10 mouse cellular contexts compared by ENCODE assay signal in genomic region chr1:34387346-34388327, GRCm38 (mm10). TPM values are rescaled to one million over a fixed set of nuclear protein-coding genes. Genes with fewer than 3 reads are reported as not detected.
A peak's percentile ranks its signal among the peaks of the same experiment; 100 is the strongest.
DNase-seq lines count a peak whose midpoint lies in the region; ATAC-seq and TF ChIP-seq lines count a peak whose summit lies in the region.
"Had no signal": no experiment of that assay in that cellular context is flagged by ENCODE, and none has a peak within 500 bp of the region (broad histone marks: within the 10 kb centered on the region; RNA-seq: fewer than 3 reads in every experiment).

No protein-coding gene starts in this region.

- H3K9ac ChIP-seq in hindbrain, embryonic 15.5 days, result no peak overlapping the region
- H3K9ac ChIP-seq in hindbrain, embryonic 12.5 days, result no peak overlapping the region
- no peak overlapping the region for H3K9ac ChIP-seq in intestine, embryonic 16.5 days (ENCODE audit: low read depth, low read length)

- no peak for TF ChIP-seq CTCF in left cerebral cortex, adult 2 months (IDR thresholded peaks at IDR 0.05)

- no peak overlapping the region for H3K4me2 ChIP-seq in hindbrain, embryonic 15.5 days
- H3K4me2 ChIP-seq in hindbrain, embryonic 12.5 days (replicated peaks), result no peak overlapping the region
- H3K4me2 ChIP-seq in intestine, embryonic 16.5 days (ENCODE audit: low read depth, low read length), result no peak overlapping the region

- H3K27me3 ChIP-seq in hindbrain, embryonic 15.5 days, result no peaks in the 10 kb centered on the region
- H3K27me3 ChIP-seq in hindbrain, embryonic 12.5 days, result no peaks in the 10 kb centered on the region
- no peaks in the 10 kb centered on the region for H3K27me3 ChIP-seq in intestine, embryonic 16.5 days (replicated peaks; ENCODE audit: control insufficient read depth, insufficient read depth, low read length)

- intact Hi-C loops in left cerebral cortex, adult 2 months (cut with DNase I), result no loop called here

- no peaks in the 10 kb centered on the region for H3K36me3 ChIP-seq in hindbrain, embryonic 15.5 days
- H3K36me3 ChIP-seq in hindbrain, embryonic 12.5 days, result no peaks in the 10 kb centered on the region
- H3K36me3 ChIP-seq in intestine, embryonic 16.5 days (ENCODE audit: control insufficient read depth, insufficient read depth, low read length), result no peaks in the 10 kb centered on the region

- no peak overlapping the region for H3K4me3 ChIP-seq in hindbrain, embryonic 15.5 days
- H3K4me3 ChIP-seq in hindbrain, embryonic 12.5 days, result no peak overlapping the region
- H3K4me3 ChIP-seq in left cerebral cortex, adult 2 months, result no peak overlapping the region
- H3K4me3 ChIP-seq in intestine, embryonic 16.5 days (ENCODE audit: low read length), result no peak overlapping the region

- no peak overlapping the region for H3K27ac ChIP-seq in hindbrain, embryonic 15.5 days (replicated peaks)
- no peak overlapping the region for H3K27ac ChIP-seq in hindbrain, embryonic 12.5 days
- no peak overlapping the region for H3K27ac ChIP-seq in left cerebral cortex, adult 2 months
- no peak overlapping the region for H3K27ac ChIP-seq in intestine, embryonic 16.5 days (ENCODE audit: low read length)

- H3K9me3 ChIP-seq in hindbrain, embryonic 15.5 days, result no peaks in the 10 kb centered on the region
- H3K9me3 ChIP-seq in hindbrain, embryonic 12.5 days (replicated peaks), result no peaks in the 10 kb centered on the region
- H3K9me3 ChIP-seq in intestine, embryonic 16.5 days (ENCODE audit: control insufficient read depth, low read length), result no peaks in the 10 kb centered on the region

- WGBS in hindbrain, embryonic 15.5 days, result 54% methylated on average over 12 of the region's 12 CpGs
- 58% methylated on average over 12 of the region's 12 CpGs for WGBS in hindbrain, embryonic 12.5 days
- WGBS in intestine, embryonic 16.5 days, result 72% methylated on average over 12 of the region's 12 CpGs

- H3K4me1 ChIP-seq in hindbrain, embryonic 15.5 days (replicated peaks), result no peaks in the 10 kb centered on the region
- H3K4me1 ChIP-seq in hindbrain, embryonic 12.5 days, result 0 out of 2 replicates have a peak, but pooled peaks cover 2% of the 10 kb centered on the region
- peaks cover 3% of the 10 kb centered on the region; the same call in 1 of the 2 replicates for H3K4me1 ChIP-seq in intestine, embryonic 16.5 days (ENCODE audit: control insufficient read depth, insufficient read depth, low read length)

- peak; percentile 69 to 72 for DNase-seq in cerebellum, adult 18-20 months
- DNase-seq in gastrocnemius, postnatal 10 days, result peak; percentile 50
- DNase-seq in lung, postnatal 4 days, result peak; percentile 17 to 57
- DNase-seq in testis, postnatal 14 days (ENCODE audit: low spot score), result no peak
- no peak for DNase-seq in left cerebral cortex, adult 2 months (ENCODE audit: extremely low spot score in 1 of 2, low spot score in 2 of 2)
- DNase-seq: layer of hippocampus, postnatal 36 days had no signal

- peak; percentile 51; the same call in 1 of the 2 replicates for ATAC-seq in hindbrain, embryonic 15.5 days (ENCODE audit: low FRiP score, low read depth)
- no peak for ATAC-seq in hindbrain, embryonic 12.5 days (ENCODE audit: low FRiP score)
- ATAC-seq in intestine, embryonic 16.5 days, result no peak
- ATAC-seq: CD4-positive, CD25-positive, alpha-beta regulatory T cell, adult 4 months had no signal

RNA-seq across cellular contexts. Expression of gene Ccdc115, which starts 51.8 kb away (rescaled TPM):
- 62.2 and 64.5 TPM in 2 replicates for polyA plus RNA-seq in hindbrain, embryonic 15.5 days (2015; fragmentation: Nextera tagmentation; extraction: Ambion mirVana)
- polyA plus RNA-seq in hindbrain, embryonic 12.5 days (2016; fragmentation: Nextera tagmentation; extraction: Ambion mirVana), result 61.4 and 62.9 TPM in 2 replicates
- 10 to 100 TPM; 15.2 to 15.4 TPM for total RNA-seq in gastrocnemius, postnatal 10 days (2021)
- total RNA-seq in left cerebral cortex, adult 2 months (2021), result 10 to 100 TPM; 13.8 to 15.8 TPM
- polyA plus RNA-seq in intestine, embryonic 16.5 days (2015; fragmentation: Nextera tagmentation; extraction: Ambion mirVana), result 63.3 and 66.4 TPM in 2 replicates

RNA-seq across cellular contexts. Expression of gene Imp4, which starts 52.0 kb away (rescaled TPM):
- 51.1 and 52.5 TPM in 2 replicates for polyA plus RNA-seq in hindbrain, embryonic 15.5 days (2015; fragmentation: Nextera tagmentation; extraction: Ambion mirVana)
- polyA plus RNA-seq in hindbrain, embryonic 12.5 days (2016; fragmentation: Nextera tagmentation; extraction: Ambion mirVana), result 69.7 and 70.1 TPM in 2 replicates
- 10 to 100 TPM; 19.0 to 20.6 TPM for total RNA-seq in gastrocnemius, postnatal 10 days (2021)
- total RNA-seq in left cerebral cortex, adult 2 months (2021), result 10 to 100 TPM; 31.3 to 39.4 TPM
- polyA plus RNA-seq in intestine, embryonic 16.5 days (2015; fragmentation: Nextera tagmentation; extraction: Ambion mirVana), result 112 and 122 TPM in 2 replicates

Comparison
In these comparisons a context has a peak if more than half of its experiments do, and no peak if none do; other contexts are left out.
1. DNase-seq: peak in cerebellum, adult 18-20 months (2 of 2), gastrocnemius, postnatal 10 days (single experiment) and lung, postnatal 4 days (2 of 2); none in testis, postnatal 14 days (single experiment) and left cerebral cortex, adult 2 months (0 of 2).